Mouse (Mus musculus) frontal cortex, postnatal 14 days (tissue): ENCODE measurements around the gene Casc3.

ENCODE experiments used
- DNase-seq, 2 experiments: peaks; one replicate each; pipeline ENCODE4 v3.0.0; 2022; ENCODE audit warnings: low spot score in 2 of 2

Casc3 gene

GRCm38 (mm10) chr11:98869906-98870305, 65.2 kb downstream of the Casc3 start:
- no peak for DNase-seq

- DNase-seq: no peak
These were observed 66.1 kb downstream of the Casc3 start for GRCm38 (mm10) chr11:98870791-98871190.

DNA sequence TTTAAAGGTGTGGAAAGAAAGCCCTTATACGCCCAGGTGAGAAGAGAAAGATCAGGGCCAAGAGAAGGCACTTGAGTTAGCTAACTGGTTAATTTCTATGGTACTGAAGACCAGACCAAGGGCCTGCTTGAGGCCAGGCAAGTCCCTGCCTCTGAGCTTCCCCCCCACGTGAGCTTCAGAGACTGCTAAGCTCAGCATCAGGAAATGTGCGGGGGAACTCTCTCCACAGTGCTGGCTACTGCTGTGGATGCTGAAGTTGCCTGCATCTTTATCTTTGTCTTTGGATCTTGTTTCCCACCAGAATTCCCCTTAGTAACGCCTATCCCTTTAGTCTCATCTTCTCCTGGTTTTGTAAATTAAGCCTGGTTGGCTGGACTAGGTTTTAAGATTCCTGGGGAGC, 66.7 kb downstream of the Casc3 start:
- no peak for DNase-seq

GRCm38 (mm10) chr11:98872040-98872439, 67.3 kb downstream of the Casc3 start:
- peak; percentile 43 to 45 for DNase-seq

DNA sequence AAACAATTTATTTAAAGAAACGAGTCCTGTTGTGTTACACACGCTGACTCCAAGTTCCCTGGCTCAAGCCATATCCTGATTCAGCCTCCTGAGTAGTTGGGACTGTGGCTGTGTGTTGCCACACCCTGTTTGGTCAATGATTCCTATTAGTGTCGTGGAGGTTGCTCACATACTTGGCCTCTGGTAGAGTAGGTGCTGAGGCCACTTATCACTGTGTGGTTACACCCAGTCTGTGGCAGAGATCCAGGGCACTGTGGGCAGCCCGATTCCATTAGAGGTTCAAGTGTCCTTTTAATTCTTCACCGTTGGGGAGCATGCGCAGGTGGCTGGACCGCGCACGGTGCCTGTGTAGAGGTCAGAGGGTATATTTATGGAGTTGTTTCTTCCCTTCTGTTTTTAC, 69.2 kb downstream of the Casc3 start:
- no peak for DNase-seq

DNA sequence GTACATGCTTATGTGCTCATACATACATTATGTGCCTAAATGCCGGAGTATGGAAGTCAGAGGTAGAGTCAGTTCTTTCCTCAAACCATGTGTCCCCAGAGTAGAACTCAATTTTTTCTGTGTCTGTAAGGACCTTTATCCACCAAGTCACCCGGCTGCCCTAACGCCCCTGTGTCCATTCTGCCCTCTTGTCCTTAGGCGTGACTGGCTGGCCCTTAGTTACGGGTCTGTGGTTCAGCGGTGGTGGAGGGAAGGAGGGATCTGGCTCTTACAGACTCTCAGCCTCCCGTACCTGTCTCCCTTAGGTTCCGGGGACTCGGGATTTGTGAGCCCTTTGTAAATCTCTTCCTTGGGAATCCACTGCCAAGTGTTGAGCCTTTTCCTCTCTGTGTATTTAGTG, 72.3 kb downstream of the Casc3 start:
- DNase-seq: no peak
